Mouse (Mus musculus): Measurements from ENCODE around the gene Negr1. TPM values are rescaled to one million over a fixed set of nuclear protein-coding genes. Genes with fewer than 3 reads are reported as not detected.
A peak's percentile ranks its signal among the peaks of the same experiment; 100 is the strongest.

The Negr1 gene
- polyA plus RNA-seq, 1 experiment from 2014 or later: 2.9 TPM

GRCm38 (mm10) chr3:157321834-157322233 is 760.2 kb downstream of the Negr1 start:
- H3K4me3 ChIP-seq (replicated peaks): no peak overlapping the region
- H3K9me3 ChIP-seq: no peaks in the 10 kb centered on the region
- H3K27me3 ChIP-seq: no peaks in the 10 kb centered on the region
- no peak overlapping the region for H3K9ac ChIP-seq (replicated peaks)
- ATAC-seq (ENCODE audit: insufficient number of reproducible peaks, insufficient read depth, low FRiP score, low TSS enrichment, low read depth): no peak
- H3K36me3 ChIP-seq: no peaks in the 10 kb centered on the region
- no peaks in the 10 kb centered on the region for H3K4me1 ChIP-seq (replicated peaks)
- H3K4me2 ChIP-seq: no peak overlapping the region
- 38% methylated on average over 1 of the region's 1 CpGs for WGBS
- no peak overlapping the region for H3K27ac ChIP-seq

GRCm38 (mm10) chr3:157334169-157334568 is 772.6 kb downstream of the Negr1 start:
- 100% methylated on average over 1 of the region's 1 CpGs for WGBS

GRCm38 (mm10) chr3:157349480-157349879 is 787.9 kb downstream of the Negr1 start:
- no peak overlapping the region for H3K4me3 ChIP-seq (replicated peaks)
- WGBS: 68% methylated on average over 2 of the region's 2 CpGs
- no peaks in the 10 kb centered on the region for H3K27me3 ChIP-seq
- H3K36me3 ChIP-seq: no peaks in the 10 kb centered on the region
- no peaks in the 10 kb centered on the region for H3K4me1 ChIP-seq (replicated peaks)
- no peak overlapping the region for H3K4me2 ChIP-seq
- no peaks in the 10 kb centered on the region for H3K9me3 ChIP-seq
- H3K27ac ChIP-seq: no peak overlapping the region
- ATAC-seq (ENCODE audit: insufficient number of reproducible peaks, insufficient read depth, low FRiP score, low TSS enrichment, low read depth): no peak
- H3K9ac ChIP-seq (replicated peaks): no peak overlapping the region

More at GRCm38 (mm10) chr3:157334169-157334568, 772.6 kb downstream of the Negr1 start:
- H3K4me3 ChIP-seq (replicated peaks): no peak overlapping the region
- no peaks in the 10 kb centered on the region for H3K36me3 ChIP-seq
- H3K9me3 ChIP-seq: no peaks in the 10 kb centered on the region
- ATAC-seq (ENCODE audit: insufficient number of reproducible peaks, insufficient read depth, low FRiP score, low TSS enrichment, low read depth): no peak
- no peak overlapping the region for H3K27ac ChIP-seq
- H3K9ac ChIP-seq (replicated peaks): no peak overlapping the region
- H3K4me2 ChIP-seq: no peak overlapping the region
- no peaks in the 10 kb centered on the region for H3K27me3 ChIP-seq
- H3K4me1 ChIP-seq (replicated peaks): no peaks in the 10 kb centered on the region

- Histone ChIP-seq H3K9ac (replicated peaks) (no peak overlapping the region), H3K9me3 (no peaks in the 10 kb centered on the region), H3K27me3 (no peaks in the 10 kb centered on the region), H3K4me2 (no peak overlapping the region), H3K4me1 (replicated peaks) (no peaks in the 10 kb centered on the region), H3K36me3 (no peaks in the 10 kb centered on the region), H3K4me3 (replicated peaks) (no peak overlapping the region), H3K27ac (0 out of 2 replicates have a peak overlapping the region, but pooled peaks have one; percentile 62)
- 57% methylated on average over 3 of the region's 3 CpGs for WGBS
- ATAC-seq (ENCODE audit: insufficient number of reproducible peaks, insufficient read depth, low FRiP score, low TSS enrichment, low read depth): peak; percentile 80
These were observed 797.3 kb downstream of the Negr1 start for GRCm38 (mm10) chr3:157358905-157359304.

GRCm38 (mm10) chr3:157359840-157360239 is 798.2 kb downstream of the Negr1 start:
- 73% methylated on average over 6 of the region's 6 CpGs for WGBS
- ATAC-seq (ENCODE audit: insufficient number of reproducible peaks, insufficient read depth, low FRiP score, low TSS enrichment, low read depth): no peak

More at GRCm38 (mm10) chr3:157359840-157360239, 798.2 kb downstream of the Negr1 start:
- Histone ChIP-seq H3K36me3 (no peaks in the 10 kb centered on the region), H3K4me2 (no peak overlapping the region), H3K27me3 (no peaks in the 10 kb centered on the region), H3K4me3 (replicated peaks) (no peak overlapping the region), H3K9me3 (no peaks in the 10 kb centered on the region), H3K27ac (no peak overlapping the region), H3K9ac (replicated peaks) (no peak overlapping the region), H3K4me1 (replicated peaks) (no peaks in the 10 kb centered on the region)
